Comparison of ENCODE assay signal across 8 mouse cellular contexts in genomic region chr11:70179401-70179800, GRCm38 (mm10). TPM values are rescaled to one million over a fixed set of nuclear protein-coding genes. Genes with fewer than 3 reads are reported as not detected.
DNase-seq lines count a peak whose midpoint lies in the region; ATAC-seq and TF ChIP-seq lines count a peak whose summit lies in the region.

No protein-coding gene starts in this region.

- no peak overlapping the region for H3K27ac ChIP-seq in heart, postnatal 0 days (ENCODE audit: low read depth)
- H3K27ac ChIP-seq in midbrain, embryonic 10.5 days (replicated peaks) = no peak overlapping the region
- H3K27ac ChIP-seq in kidney, embryonic 14.5 days (ENCODE audit: low read depth, low read length) = no peak overlapping the region

- peak; percentile 48 for TF ChIP-seq CTCF in heart, postnatal 0 days (IDR thresholded peaks at IDR 0.05; ENCODE audit: low read depth)

- H3K9ac ChIP-seq in heart, postnatal 0 days (replicated peaks; ENCODE audit: low read depth, low read length) = no peak overlapping the region
- no peak overlapping the region for H3K9ac ChIP-seq in kidney, embryonic 14.5 days (ENCODE audit: low read depth, low read length)

- no peaks in the 10 kb centered on the region for H3K4me1 ChIP-seq in heart, postnatal 0 days (ENCODE audit: control insufficient read depth, insufficient read depth)
- no peaks in the 10 kb centered on the region for H3K4me1 ChIP-seq in midbrain, embryonic 10.5 days
- no peaks in the 10 kb centered on the region for H3K4me1 ChIP-seq in kidney, embryonic 14.5 days (ENCODE audit: control insufficient read depth, insufficient read depth, low read length)

- ATAC-seq in heart, postnatal 0 days (ENCODE audit: insufficient read depth, low read depth) = no peak
- no peak for ATAC-seq in kidney, embryonic 14.5 days (ENCODE audit: low FRiP score, low TSS enrichment)
- ATAC-seq in inflammation-experienced regulatory T-cells, adult 6 months = no peak

- H3K9me3 ChIP-seq in heart, postnatal 0 days (replicated peaks; ENCODE audit: control insufficient read depth, low read length) = no peaks in the 10 kb centered on the region
- no peaks in the 10 kb centered on the region for H3K9me3 ChIP-seq in midbrain, embryonic 10.5 days (replicated peaks)
- 0 out of 2 replicates have a peak, but pooled peaks cover 2% of the 10 kb centered on the region for H3K9me3 ChIP-seq in kidney, embryonic 14.5 days (ENCODE audit: control insufficient read depth, low read length)

- no peak for TF ChIP-seq EP300 in heart, postnatal 0 days (IDR thresholded peaks at IDR 0.05; ENCODE audit: low read depth)

- no peaks in the 10 kb centered on the region for H3K36me3 ChIP-seq in heart, postnatal 0 days (replicated peaks; ENCODE audit: control insufficient read depth, insufficient read depth, low read length)
- H3K36me3 ChIP-seq in midbrain, embryonic 10.5 days = no peaks in the 10 kb centered on the region
- no peaks in the 10 kb centered on the region for H3K36me3 ChIP-seq in kidney, embryonic 14.5 days (ENCODE audit: control insufficient read depth, insufficient read depth, low read length)

- H3K27me3 ChIP-seq in heart, postnatal 0 days (ENCODE audit: control insufficient read depth, insufficient read depth, low read length) = no peaks in the 10 kb centered on the region
- H3K27me3 ChIP-seq in midbrain, embryonic 10.5 days (ENCODE audit: low read depth, poor library complexity, severe bottlenecking) = no peaks in the 10 kb centered on the region
- H3K27me3 ChIP-seq in kidney, embryonic 14.5 days (ENCODE audit: control insufficient read depth, insufficient read depth, low read length) = no peaks in the 10 kb centered on the region; the same call in 1 of the 2 replicates

- WGBS in heart, postnatal 0 days = 34% methylated on average over 14 of the region's 14 CpGs
- 37% methylated on average over 14 of the region's 14 CpGs for WGBS in midbrain, embryonic 10.5 days
- WGBS in kidney, embryonic 14.5 days = 41% methylated on average over 14 of the region's 14 CpGs

- DNase-seq in heart, postnatal 0 days (ENCODE audit: low spot score) = peak; percentile 14
- DNase-seq in heart, adult 9 months (ENCODE audit: low spot score in 2 of 2) = no peak
- peak; percentile 23 to 50 for DNase-seq in right cerebral cortex, adult 2 months (ENCODE audit: low spot score in 2 of 2)
- no peak for DNase-seq in right cerebral cortex, postnatal 10 days (ENCODE audit: low spot score in 2 of 2)
- peak; percentile 62 for DNase-seq in embryo, embryonic 11 days
- DNase-seq in midbrain, embryonic 10.5 days (ENCODE audit: low spot score) = peak; percentile 36

- H3K4me3 ChIP-seq in heart, postnatal 0 days (ENCODE audit: low read depth, low read length) = no peak overlapping the region
- no peak overlapping the region for H3K4me3 ChIP-seq in midbrain, embryonic 10.5 days
- no peak overlapping the region for H3K4me3 ChIP-seq in kidney, embryonic 14.5 days (ENCODE audit: low read length)

- no peak overlapping the region for H3K4me2 ChIP-seq in heart, postnatal 0 days (ENCODE audit: low read depth, low read length)
- no peak overlapping the region for H3K4me2 ChIP-seq in kidney, embryonic 14.5 days (replicated peaks; ENCODE audit: low read depth, low read length)

RNA-seq across cellular contexts. Expression of gene Clec10a, which starts 23.4 kb away (rescaled TPM):
- not detected in 2 replicates for total RNA-seq in heart, postnatal 0 days (2014; rRNA removed; ENCODE audit: low replicate concordance)
- polyA plus RNA-seq in heart, postnatal 0 days (2015; fragmentation: Nextera tagmentation; extraction: Ambion mirVana) = 0.45 and 0.47 TPM in 2 replicates
- 0.35 and 0.61 TPM in 2 replicates for polyA plus RNA-seq in midbrain, embryonic 10.5 days (2016; fragmentation: Nextera tagmentation; extraction: Ambion mirVana)
- polyA plus RNA-seq in kidney, embryonic 14.5 days (2014; fragmentation: Nextera tagmentation; extraction: Ambion mirVana) = 0.57 and 0.74 TPM in 2 replicates
- polyA plus RNA-seq in inflammation-experienced regulatory T-cells, adult 6 months (2017; shearing (Covaris generic)) = under 1 TPM in 1 of 3 experiments, not detected in 2; 0.67 TPM

RNA-seq across cellular contexts. Expression of gene Slc16a11, which starts 33.2 kb away (rescaled TPM):
- total RNA-seq in heart, postnatal 0 days (2014; rRNA removed; ENCODE audit: low replicate concordance) = 3.1 TPM in 1 of 2 replicates, not detected in the other
- polyA plus RNA-seq in heart, postnatal 0 days (2015; fragmentation: Nextera tagmentation; extraction: Ambion mirVana) = 0.25 and 0.58 TPM in 2 replicates
- 1.2 and 1.3 TPM in 2 replicates for polyA plus RNA-seq in midbrain, embryonic 10.5 days (2016; fragmentation: Nextera tagmentation; extraction: Ambion mirVana)
- polyA plus RNA-seq in kidney, embryonic 14.5 days (2014; fragmentation: Nextera tagmentation; extraction: Ambion mirVana) = 3.0 and 3.5 TPM in 2 replicates
- under 1 TPM in 1 of 3 experiments, not detected in 2; 0.52 TPM for polyA plus RNA-seq in inflammation-experienced regulatory T-cells, adult 6 months (2017; shearing (Covaris generic))

RNA-seq across cellular contexts. Expression of gene Slc16a13, which starts 41.5 kb away (rescaled TPM):
- total RNA-seq in heart, postnatal 0 days (2014; rRNA removed; ENCODE audit: low replicate concordance) = 3.1 and 5.5 TPM in 2 replicates
- polyA plus RNA-seq in heart, postnatal 0 days (2015; fragmentation: Nextera tagmentation; extraction: Ambion mirVana) = 4.4 and 4.5 TPM in 2 replicates
- 16.0 and 18.9 TPM in 2 replicates for polyA plus RNA-seq in midbrain, embryonic 10.5 days (2016; fragmentation: Nextera tagmentation; extraction: Ambion mirVana)
- polyA plus RNA-seq in kidney, embryonic 14.5 days (2014; fragmentation: Nextera tagmentation; extraction: Ambion mirVana) = 8.4 and 14.2 TPM in 2 replicates
- 1 to 10 TPM; 2.3 to 4.3 (median 3.2) TPM for polyA plus RNA-seq in inflammation-experienced regulatory T-cells, adult 6 months (2017; shearing (Covaris generic))

RNA-seq across cellular contexts. Expression of gene Mgl2, which starts 49.3 kb away (rescaled TPM):
- not detected in 2 replicates for total RNA-seq in heart, postnatal 0 days (2014; rRNA removed; ENCODE audit: low replicate concordance)
- polyA plus RNA-seq in heart, postnatal 0 days (2015; fragmentation: Nextera tagmentation; extraction: Ambion mirVana) = not detected in 2 replicates
- polyA plus RNA-seq in midbrain, embryonic 10.5 days (2016; fragmentation: Nextera tagmentation; extraction: Ambion mirVana) = 0.12 TPM in 1 of 2 replicates, not detected in the other
- polyA plus RNA-seq in kidney, embryonic 14.5 days (2014; fragmentation: Nextera tagmentation; extraction: Ambion mirVana) = 0.60 TPM in 1 of 2 replicates, not detected in the other
- not detected for polyA plus RNA-seq in inflammation-experienced regulatory T-cells, adult 6 months (2017; shearing (Covaris generic))

RNA-seq across cellular contexts. Expression of gene Bcl6b, which starts 50.2 kb away (rescaled TPM):
- 12.8 and 44.1 TPM in 2 replicates for total RNA-seq in heart, postnatal 0 days (2014; rRNA removed; ENCODE audit: low replicate concordance)
- polyA plus RNA-seq in heart, postnatal 0 days (2015; fragmentation: Nextera tagmentation; extraction: Ambion mirVana) = 16.8 and 18.9 TPM in 2 replicates
- 4.8 and 5.0 TPM in 2 replicates for polyA plus RNA-seq in midbrain, embryonic 10.5 days (2016; fragmentation: Nextera tagmentation; extraction: Ambion mirVana)
- 19.2 and 20.0 TPM in 2 replicates for polyA plus RNA-seq in kidney, embryonic 14.5 days (2014; fragmentation: Nextera tagmentation; extraction: Ambion mirVana)
- polyA plus RNA-seq in inflammation-experienced regulatory T-cells, adult 6 months (2017; shearing (Covaris generic)) = under 1 TPM in 1 of 3 experiments, not detected in 2; 0.39 TPM

Comparison
In these comparisons a context has a peak if more than half of its experiments do, and no peak if none do; other contexts are left out.
1. DNase-seq: peak in heart, postnatal 0 days (single experiment), right cerebral cortex, adult 2 months (2 of 2), embryo, embryonic 11 days (single experiment) and midbrain, embryonic 10.5 days (single experiment); none in heart, adult 9 months (0 of 2) and right cerebral cortex, postnatal 10 days (0 of 2).